Mouse (Mus musculus): ENCODE measurements around the gene Frmd4a.

GRCm38 (mm10) chr2:4295641-4296040, 278.1 kb downstream of the Frmd4a start:
- no peak for TF ChIP-seq ZC3H11A (IDR thresholded peaks at IDR 0.05; ENCODE audit: borderline replicate concordance, low read depth, low read length)
- no peak for TF ChIP-seq MAFK (IDR thresholded peaks at IDR 0.05; ENCODE audit: insufficient read depth, low read depth, low read length)
- no peak for TF ChIP-seq CHD2 (IDR thresholded peaks at IDR 0.05; ENCODE audit: low read depth, low read length)
- no peak for TF ChIP-seq ZNF384 (IDR thresholded peaks at IDR 0.05; ENCODE audit: low read depth, low read length)

Data from ES-E14 (cell line).